Mouse (Mus musculus): Measurements from ENCODE around the gene Adcy7. TPM values are rescaled to one million over a fixed set of nuclear protein-coding genes. Genes with fewer than 3 reads are reported as not detected.

Gene Adcy7
- polyA plus RNA-seq, 1 experiment from 2014 or later: 3.0 TPM

GRCm38 (mm10) chr8:88369221-88369620, 97.0 kb downstream of the Adcy7 start:
- no peaks in the 10 kb centered on the region for H3K27me3 ChIP-seq (ENCODE audit: control insufficient read depth, insufficient read depth, low read length)
- no peaks in the 10 kb centered on the region for H3K9me3 ChIP-seq (ENCODE audit: control insufficient read depth, low read length)
- no peak overlapping the region for H3K4me2 ChIP-seq (ENCODE audit: low read depth, low read length, severe bottlenecking)
- DNase-seq (ENCODE audit: low spot score): peak; percentile 72
- no peaks in the 10 kb centered on the region for H3K36me3 ChIP-seq (ENCODE audit: control insufficient read depth, insufficient read depth, low read length)
- no peak overlapping the region for H3K9ac ChIP-seq (ENCODE audit: low read length)
- H3K4me3 ChIP-seq (ENCODE audit: low read depth, low read length): no peak overlapping the region
- no peak overlapping the region for H3K27ac ChIP-seq (ENCODE audit: low read depth, low read length)
- H3K4me1 ChIP-seq (replicated peaks; ENCODE audit: control insufficient read depth, insufficient read depth, low read length): no peaks in the 10 kb centered on the region
- ATAC-seq (replicated peaks; ENCODE audit: low FRiP score): no peak
- 16% methylated on average over 6 of the region's 6 CpGs for WGBS

- H3K9me3 ChIP-seq (ENCODE audit: control insufficient read depth, low read length): no peaks in the 10 kb centered on the region
- WGBS: 77% methylated on average over 3 of the region's 3 CpGs
- no peaks in the 10 kb centered on the region for H3K36me3 ChIP-seq (ENCODE audit: control insufficient read depth, insufficient read depth, low read length)
- H3K4me1 ChIP-seq (replicated peaks; ENCODE audit: control insufficient read depth, insufficient read depth, low read length): no peaks in the 10 kb centered on the region
- no peak overlapping the region for H3K4me2 ChIP-seq (ENCODE audit: low read depth, low read length, severe bottlenecking)
- H3K27me3 ChIP-seq (ENCODE audit: control insufficient read depth, insufficient read depth, low read length): no peaks in the 10 kb centered on the region
- ATAC-seq (replicated peaks; ENCODE audit: low FRiP score) (no peak), DNase-seq (ENCODE audit: low spot score) (no peak)
- H3K27ac ChIP-seq (ENCODE audit: low read depth, low read length): no peak overlapping the region
- no peak overlapping the region for H3K4me3 ChIP-seq (ENCODE audit: low read depth, low read length)
- H3K9ac ChIP-seq (ENCODE audit: low read length): no peak overlapping the region
Measured at GRCm38 (mm10) chr8:88369805-88370204, 97.6 kb downstream of the Adcy7 start.

- Histone ChIP-seq H3K4me3 (ENCODE audit: low read depth, low read length) (no peak overlapping the region), H3K27ac (ENCODE audit: low read depth, low read length) (no peak overlapping the region), H3K4me2 (ENCODE audit: low read depth, low read length, severe bottlenecking) (no peak overlapping the region), H3K27me3 (ENCODE audit: control insufficient read depth, insufficient read depth, low read length) (no peaks in the 10 kb centered on the region), H3K9ac (ENCODE audit: low read length) (no peak overlapping the region), H3K36me3 (ENCODE audit: control insufficient read depth, insufficient read depth, low read length) (no peaks in the 10 kb centered on the region), H3K4me1 (replicated peaks; ENCODE audit: control insufficient read depth, insufficient read depth, low read length) (no peaks in the 10 kb centered on the region), H3K9me3 (ENCODE audit: control insufficient read depth, low read length) (no peaks in the 10 kb centered on the region)
- DNase-seq (ENCODE audit: low spot score) (no peak), ATAC-seq (replicated peaks; ENCODE audit: low FRiP score) (no peak)
- 88% methylated on average over 2 of the region's 2 CpGs for WGBS
Measured at GRCm38 (mm10) chr8:88371522-88371921, 99.3 kb downstream of the Adcy7 start.

- no peaks in the 10 kb centered on the region; the same call in 1 of the 2 replicates for H3K4me1 ChIP-seq (replicated peaks; ENCODE audit: control insufficient read depth, insufficient read depth, low read length)
- no peaks in the 10 kb centered on the region for H3K27me3 ChIP-seq (ENCODE audit: control insufficient read depth, insufficient read depth, low read length)
- no peaks in the 10 kb centered on the region for H3K36me3 ChIP-seq (ENCODE audit: control insufficient read depth, insufficient read depth, low read length)
- no peak overlapping the region for H3K9ac ChIP-seq (ENCODE audit: low read length)
- no peak overlapping the region for H3K4me3 ChIP-seq (ENCODE audit: low read depth, low read length)
- WGBS: 75% methylated on average over 19 of the region's 19 CpGs
- H3K4me2 ChIP-seq (ENCODE audit: low read depth, low read length, severe bottlenecking): no peak overlapping the region
- no peak overlapping the region for H3K27ac ChIP-seq (ENCODE audit: low read depth, low read length)
- DNase-seq (ENCODE audit: low spot score) (no peak), ATAC-seq (replicated peaks; ENCODE audit: low FRiP score) (no peak)
- no peaks in the 10 kb centered on the region for H3K9me3 ChIP-seq (ENCODE audit: control insufficient read depth, low read length)
Measured at GRCm38 (mm10) chr8:88376836-88377582, 104.8 kb downstream of the Adcy7 start.

Other genes with a start within 250 kb of the Adcy7 start
- 34.9 and 39.1 TPM in 2 replicates for gene Cnep1r1, start 153.6 kb upstream of the Adcy7 start, polyA plus RNA-seq (2014; fragmentation: Nextera tagmentation; extraction: Ambion mirVana)
- gene Heatr3, start 134.5 kb upstream of the Adcy7 start, polyA plus RNA-seq (2014; fragmentation: Nextera tagmentation; extraction: Ambion mirVana): 50.8 and 53.2 TPM in 2 replicates
- 12.1 and 12.5 TPM in 2 replicates for gene Tent4b, start 73.2 kb upstream of the Adcy7 start, polyA plus RNA-seq (2014; fragmentation: Nextera tagmentation; extraction: Ambion mirVana)
- gene Brd7, start 89.8 kb downstream of the Adcy7 start, polyA plus RNA-seq (2014; fragmentation: Nextera tagmentation; extraction: Ambion mirVana): 81.9 and 99.8 TPM in 2 replicates
- 63.0 and 71.5 TPM in 2 replicates for gene Nkd1, start 249.0 kb downstream of the Adcy7 start, polyA plus RNA-seq (2014; fragmentation: Nextera tagmentation; extraction: Ambion mirVana)

Data from forebrain, embryonic 11.5 days (tissue).